Mouse (Mus musculus) stomach, embryonic 16.5 days (tissue): ENCODE results near the gene 2310046K23Rik. TPM values are rescaled to one million over a fixed set of nuclear protein-coding genes. Genes with fewer than 3 reads are reported as not detected.

ENCODE experiments used
- polyA plus RNA-seq: library from polyadenylated mRNA; unstranded; fragments of >200 nt; fragmentation: Nextera tagmentation; extraction: Ambion mirVana; gene quantifications from 2 replicates; pipeline ENCODE4 v1.2.1, GENCODE M21; 2015

The 2310046K23Rik gene
- polyA plus RNA-seq, 1 experiment from 2014 or later = not detected

Other genes with a start within 250 kb of the 2310046K23Rik start
- 142 and 237 TPM in 2 replicates for gene Sprr2a3, start 249.1 kb downstream of the 2310046K23Rik start, polyA plus RNA-seq
- not detected in 2 replicates for gene Sprr2b, start 217.9 kb downstream of the 2310046K23Rik start, polyA plus RNA-seq
- 2.1 and 3.2 TPM in 2 replicates for gene Sprr2d, start 195.4 kb downstream of the 2310046K23Rik start, polyA plus RNA-seq
- not detected in 2 replicates for gene Sprr2e, start 182.4 kb downstream of the 2310046K23Rik start, polyA plus RNA-seq
- gene Sprr2f, start 169.3 kb downstream of the 2310046K23Rik start, polyA plus RNA-seq = not detected in 2 replicates
- 0.39 and 1.3 TPM in 2 replicates for gene Sprr2h, start 148.8 kb downstream of the 2310046K23Rik start, polyA plus RNA-seq
- 4.6 and 10.6 TPM in 2 replicates for gene Sprr2i, start 126.5 kb downstream of the 2310046K23Rik start, polyA plus RNA-seq
- 2.6 and 7.0 TPM in 2 replicates for gene Sprr2j-ps, start 116.4 kb downstream of the 2310046K23Rik start, polyA plus RNA-seq
- gene Gm9774, start 105.1 kb downstream of the 2310046K23Rik start, polyA plus RNA-seq = 8.0 and 17.2 TPM in 2 replicates
- gene Sprr2k, start 101.9 kb downstream of the 2310046K23Rik start, polyA plus RNA-seq = 2.8 and 7.6 TPM in 2 replicates
- gene Sprr1b, start 95.7 kb downstream of the 2310046K23Rik start, polyA plus RNA-seq = 3.8 and 9.8 TPM in 2 replicates
- gene Sprr3, start 75.8 kb downstream of the 2310046K23Rik start, polyA plus RNA-seq = 354 and 827 TPM in 2 replicates
- 466 and 940 TPM in 2 replicates for gene Sprr1a, start 48.6 kb downstream of the 2310046K23Rik start, polyA plus RNA-seq
- gene Sprr4, start 34.0 kb downstream of the 2310046K23Rik start, polyA plus RNA-seq = not detected in 2 replicates
- 1.3 and 2.0 TPM in 2 replicates for gene Ivl, start 39.2 kb upstream of the 2310046K23Rik start, polyA plus RNA-seq
- gene Smcp, start 54.5 kb upstream of the 2310046K23Rik start, polyA plus RNA-seq = 1.4 and 1.7 TPM in 2 replicates
- not detected in 2 replicates for gene 2210017I01Rik, start 73.0 kb upstream of the 2310046K23Rik start, polyA plus RNA-seq
- gene Lce6a, start 87.1 kb upstream of the 2310046K23Rik start, polyA plus RNA-seq = not detected in 2 replicates
- gene Lce1a1, start 113.8 kb upstream of the 2310046K23Rik start, polyA plus RNA-seq = 0.40 TPM in 1 of 2 replicates, not detected in the other
- not detected in 2 replicates for gene Lce1b, start 122.4 kb upstream of the 2310046K23Rik start, polyA plus RNA-seq
- gene Lce1a2, start 135.8 kb upstream of the 2310046K23Rik start, polyA plus RNA-seq = 0.26 and 0.45 TPM in 2 replicates
- 0.19 TPM in 1 of 2 replicates, not detected in the other for gene Lce1c, start 144.7 kb upstream of the 2310046K23Rik start, polyA plus RNA-seq
- gene Lce1d, start 152.7 kb upstream of the 2310046K23Rik start, polyA plus RNA-seq = not detected in 2 replicates
- gene Lce1e, start 174.6 kb upstream of the 2310046K23Rik start, polyA plus RNA-seq = not detected in 2 replicates
- gene Lce1f, start 185.8 kb upstream of the 2310046K23Rik start, polyA plus RNA-seq = not detected in 2 replicates
- gene Gm38119, start 204.6 kb upstream of the 2310046K23Rik start, polyA plus RNA-seq = not detected in 2 replicates
- not detected in 2 replicates for gene Lce1g, start 217.8 kb upstream of the 2310046K23Rik start, polyA plus RNA-seq
- not detected in 2 replicates for gene Lce1h, start 230.6 kb upstream of the 2310046K23Rik start, polyA plus RNA-seq
- 0.32 TPM in 1 of 2 replicates, not detected in the other for gene Lce1i, start 244.4 kb upstream of the 2310046K23Rik start, polyA plus RNA-seq